Mouse (Mus musculus) liver, adult 2 months (tissue): Measurements from ENCODE around the gene Hacd2.

Experiments
- CTCF ChIP-seq: fragments of 200-500 bp; IDR thresholded peaks from 2 replicates; pipeline ENCODE4 v1.5.1; 2011; ENCODE audit warnings: low read depth, low read length, control low read depth
- POLR2A ChIP-seq: fragments of 200-500 bp; IDR thresholded peaks from 2 replicates; pipeline ENCODE4 v1.6.1; 2011; ENCODE audit warnings: low read length, control low read depth; ENCODE audit not compliant: insufficient read depth; ENCODE audit errors: extremely low read depth

DNA sequence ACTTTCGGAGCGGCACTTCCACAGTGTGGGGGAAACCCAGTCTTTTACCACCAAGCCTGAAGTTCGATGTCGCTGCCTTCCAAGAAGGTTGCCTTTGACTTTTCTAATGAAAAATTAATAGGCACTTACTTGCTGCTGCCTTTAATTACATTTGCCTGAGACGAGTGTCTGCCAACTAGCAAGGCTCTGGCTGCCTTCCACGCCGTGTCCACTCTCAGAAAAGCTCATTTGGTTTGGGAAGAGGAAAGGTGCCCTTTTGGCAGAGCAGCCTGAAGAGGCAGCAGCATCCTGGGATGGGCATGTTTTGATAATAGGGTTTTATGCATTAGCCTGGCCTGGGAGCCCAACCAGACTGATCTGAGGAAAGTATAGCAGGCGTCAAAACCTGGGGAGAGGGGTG is 119.6 kb downstream of the Hacd2 start:
- no peak for TF ChIP-seq CTCF
- TF ChIP-seq POLR2A, result no peak
